Mouse (Mus musculus) CH12.LX (cell line): ENCODE measurements around the gene Vmn2r52.

Source experiments
- CTCF ChIP-seq, 2 experiments: IDR thresholded peaks in 1 of 2; conservative IDR thresholded peaks in 1 of 2; 2 replicates each; pipeline ENCODE4 v1.5.1; 2011 to 2012; ENCODE audit warnings: low read depth in 2 of 2, low read length in 2 of 2, improper control_type of control experiment in 1 of 2, inconsistent platforms in 1 of 2, mild to moderate bottlenecking in 1 of 2, moderate library complexity in 1 of 2
- ELF1 ChIP-seq: IDR thresholded peaks from 2 replicates; pipeline ENCODE4 v1.6.1; 2014; ENCODE audit warnings: low read depth, mild to moderate bottlenecking, inconsistent platforms, low read length, improper control_type of control experiment
- EP300 ChIP-seq: IDR thresholded peaks from 2 replicates; pipeline ENCODE4 v1.6.1; 2011; ENCODE audit warnings: low read length, improper control_type of control experiment
- HCFC1 ChIP-seq: IDR thresholded peaks from 2 replicates; pipeline ENCODE4 v1.6.1; 2012; ENCODE audit warnings: low read depth, mild to moderate bottlenecking, inconsistent platforms, low read length, improper control_type of control experiment
- JUND ChIP-seq: conservative IDR thresholded peaks from 2 replicates; pipeline ENCODE4 v1.6.1; 2011; ENCODE audit warnings: low read depth, low read length, improper control_type of control experiment
- MYC ChIP-seq: IDR thresholded peaks from 2 replicates; pipeline ENCODE4 v1.6.1; 2011; ENCODE audit warnings: low read depth, mild to moderate bottlenecking, improper control_type of control experiment, low read length
- NELFE ChIP-seq: IDR thresholded peaks from 2 replicates; pipeline ENCODE4 v1.6.1; 2011; ENCODE audit warnings: low read depth, low read length, improper control_type of control experiment
- TCF12 ChIP-seq: IDR thresholded peaks from 2 replicates; pipeline ENCODE4 v1.6.1; 2014; ENCODE audit warnings: low read depth, mild to moderate bottlenecking, inconsistent platforms, low read length, improper control_type of control experiment

DNA sequence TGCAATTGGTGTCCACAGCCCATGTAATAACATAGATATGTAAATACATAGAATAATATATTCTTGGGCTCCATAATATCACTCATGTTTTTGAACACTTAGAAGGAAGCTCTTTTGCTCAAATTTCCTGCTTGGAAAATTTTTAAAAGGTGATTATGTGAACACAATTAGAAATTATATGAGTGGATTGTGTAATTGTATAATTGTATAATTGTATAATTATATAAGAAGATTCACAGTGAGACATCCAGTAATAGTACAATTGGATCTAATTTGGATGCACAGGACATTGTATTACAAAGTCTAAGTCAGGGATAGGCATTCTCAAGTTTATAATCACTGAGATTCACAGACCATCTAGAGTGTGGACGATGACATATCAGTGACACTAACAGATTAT is at the start of gene Vmn2r52:
- TF ChIP-seq CTCF (conservative IDR thresholded peaks at IDR 0.05 in 1 of 2, IDR thresholded peaks at IDR 0.05 in 1 of 2; ENCODE audit: low read depth in 2 of 2, low read length in 2 of 2), result no peak
- TF ChIP-seq HCFC1, result no peak
- no peak for TF ChIP-seq JUND
- no peak for TF ChIP-seq MYC
- TF ChIP-seq NELFE, result no peak
- no peak for TF ChIP-seq ELF1
- no peak for TF ChIP-seq EP300
- no peak for TF ChIP-seq TCF12
